Mouse (Mus musculus) embryonic fibroblast, embryonic 13.5 days (primary cell): ENCODE data around the gene Cphx3. TPM values are rescaled to one million over a fixed set of nuclear protein-coding genes. Genes with fewer than 3 reads are reported as not detected.
"Not testable (repeated sequence)": the region's sequence is repeated elsewhere in the genome, so short reads cannot be mapped to it uniquely, and the experiment has no call there.

Experiments
- H3K27ac ChIP-seq: 2 replicates; pipeline ENCODE4 v1.5.1; 2012; ENCODE audit warnings: low read length, control low read depth, inconsistent platforms; ENCODE audit not compliant: insufficient read depth
- H3K4me1 ChIP-seq: 2 replicates; pipeline ENCODE4 v1.6.1; 2011; ENCODE audit warnings: low read length; ENCODE audit not compliant: control insufficient read depth, insufficient read depth
- H3K4me3 ChIP-seq: 2 replicates; pipeline ENCODE4 v1.5.1; 2011; ENCODE audit warnings: mild to moderate bottlenecking, control low read depth, low read length; ENCODE audit not compliant: insufficient read depth
- polyA plus RNA-seq: library from polyadenylated mRNA; stranded (reverse); fragments of >200 nt; gene quantifications from 2 replicates; pipeline ENCODE4 v1.2.4, GENCODE M21; 2011; ENCODE audit warnings: low read depth; ENCODE audit not compliant: missing spikeins, insufficient read length

The Cphx3 gene
- polyA plus RNA-seq = not detected in 2 replicates

DNA sequence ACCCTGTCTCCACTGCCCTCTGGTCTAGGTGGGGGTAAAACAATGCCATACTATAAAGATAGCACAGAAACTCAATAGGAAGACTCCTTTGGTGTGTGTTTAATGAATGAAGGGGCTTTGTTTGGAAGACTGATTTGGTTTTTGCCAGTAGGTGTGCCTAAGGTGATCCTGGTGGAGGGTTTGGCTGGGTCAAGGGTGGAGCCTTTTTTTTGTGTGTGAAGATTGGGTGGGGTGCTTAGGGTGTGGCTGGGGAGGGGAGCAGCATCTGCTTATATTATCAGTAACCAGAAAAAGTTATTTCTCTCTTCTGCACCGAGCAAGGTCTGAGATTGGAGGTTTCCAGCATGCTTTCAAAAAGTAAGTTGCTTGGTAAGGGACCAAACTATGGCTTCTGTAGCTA lies at the start of gene Cphx3:
Cphx3 (plus strand) TSS at position 301 of the 400 bp plus-strand sequence.
- H3K4me3 ChIP-seq, H3K4me1 ChIP-seq, H3K27ac ChIP-seq: not testable (repeated sequence)

GRCm38 (mm10) chr14:26034364-26034763 lies 47.7 kb upstream of the Cphx3 start:
- not testable (repeated sequence) for H3K4me3 ChIP-seq, H3K4me1 ChIP-seq, H3K27ac ChIP-seq

DNA sequence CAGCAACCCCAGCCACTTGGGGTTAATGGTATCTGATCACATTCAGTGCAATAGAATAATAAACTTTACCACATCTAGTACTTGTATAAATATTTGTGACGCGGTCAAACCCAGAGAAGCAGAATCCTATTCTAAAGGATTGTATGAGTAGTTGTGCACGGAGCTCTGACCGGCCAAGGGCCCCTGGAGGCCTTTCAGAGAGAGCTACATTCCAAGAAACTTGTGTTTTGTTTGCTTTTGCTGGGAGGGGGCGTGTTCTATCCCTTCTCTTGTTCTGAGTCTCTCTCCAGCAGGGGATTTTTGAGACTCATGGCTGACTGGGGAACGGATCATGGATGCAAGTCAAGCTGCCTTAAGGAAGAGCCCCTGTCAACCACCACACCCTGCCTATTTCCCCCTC lies 46.7 kb upstream of the Cphx3 start:
- H3K4me1 ChIP-seq, H3K27ac ChIP-seq, H3K4me3 ChIP-seq: not testable (repeated sequence)

GRCm38 (mm10) chr14:26042611-26043010 lies 39.5 kb upstream of the Cphx3 start, which contains the start of gene Gm9780:
Gm9780 (minus strand) TSS chr14:26042711.
- not testable (repeated sequence) for H3K27ac ChIP-seq, H3K4me1 ChIP-seq, H3K4me3 ChIP-seq

GRCm38 (mm10) chr14:26045007-26045406 lies 37.1 kb upstream of the Cphx3 start:
- not testable (repeated sequence) for H3K27ac ChIP-seq, H3K4me3 ChIP-seq, H3K4me1 ChIP-seq

DNA sequence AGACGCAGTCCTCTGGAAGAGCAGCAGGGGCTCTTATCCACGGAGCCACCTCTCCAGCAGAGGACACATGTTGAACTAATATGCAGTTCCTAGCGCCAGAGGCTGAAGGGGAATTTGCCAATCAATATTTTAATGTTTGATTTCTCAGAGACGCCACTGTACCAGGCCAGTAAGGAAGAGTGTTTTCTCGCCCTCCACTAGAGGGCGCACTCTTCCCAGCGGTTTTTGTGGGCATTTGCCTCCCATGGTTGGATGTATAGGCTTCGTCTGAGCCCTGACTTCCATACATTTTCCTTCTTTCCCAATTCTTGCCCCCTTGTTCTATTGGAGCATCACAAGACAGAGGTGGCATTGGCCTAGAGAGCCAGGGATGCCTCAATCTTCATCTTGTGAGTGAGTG lies 35.1 kb upstream of the Cphx3 start:
- not testable (repeated sequence) for H3K4me3 ChIP-seq, H3K27ac ChIP-seq, H3K4me1 ChIP-seq

GRCm38 (mm10) chr14:26048767-26049166 lies 33.3 kb upstream of the Cphx3 start:
- H3K4me1 ChIP-seq, H3K27ac ChIP-seq, H3K4me3 ChIP-seq: not testable (repeated sequence)

DNA sequence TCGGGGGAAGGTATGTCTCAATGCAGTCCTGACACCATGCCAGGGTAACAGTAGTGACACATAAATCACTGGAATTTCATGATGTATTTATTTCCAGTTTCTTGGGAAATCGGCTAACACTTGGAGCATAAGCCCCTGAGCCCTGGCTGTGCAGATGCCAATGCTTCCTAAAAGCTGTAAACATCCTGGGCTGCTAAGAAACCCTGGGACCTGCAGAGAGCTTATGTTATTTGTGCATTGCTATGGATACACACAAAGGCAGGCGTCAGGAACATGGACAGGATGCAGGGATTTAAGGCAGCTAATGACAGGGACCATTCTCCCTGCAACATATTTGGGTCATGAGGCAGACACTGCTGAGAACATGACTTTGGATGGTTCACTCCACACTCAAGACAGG lies 23.9 kb upstream of the Cphx3 start:
- H3K27ac ChIP-seq, H3K4me3 ChIP-seq, H3K4me1 ChIP-seq: not testable (repeated sequence)

DNA sequence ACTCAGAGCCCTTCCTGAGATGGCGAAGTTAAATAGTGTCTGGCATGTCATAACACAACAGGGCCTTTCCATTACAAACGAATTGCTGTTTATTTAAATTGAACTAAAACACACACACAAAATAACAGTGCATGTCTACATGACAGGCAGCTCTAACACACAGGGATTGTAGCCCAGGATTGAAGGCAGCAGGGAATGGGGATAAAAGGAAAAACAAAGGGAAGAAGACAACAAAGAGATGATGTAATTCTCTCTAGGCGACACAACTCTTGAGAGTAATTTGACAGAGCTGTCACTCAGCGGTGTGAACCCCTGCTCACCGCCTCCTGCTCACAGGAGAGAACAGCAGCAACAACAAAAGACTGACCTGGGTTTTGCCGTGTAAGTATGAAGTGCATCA lies 22.7 kb upstream of the Cphx3 start:
- H3K4me1 ChIP-seq, H3K4me3 ChIP-seq, H3K27ac ChIP-seq: not testable (repeated sequence)

- not testable (repeated sequence) for H3K27ac ChIP-seq, H3K4me3 ChIP-seq, H3K4me1 ChIP-seq
Observed at GRCm38 (mm10) chr14:26066574-26067324, 15.3 kb upstream of the Cphx3 start.

DNA sequence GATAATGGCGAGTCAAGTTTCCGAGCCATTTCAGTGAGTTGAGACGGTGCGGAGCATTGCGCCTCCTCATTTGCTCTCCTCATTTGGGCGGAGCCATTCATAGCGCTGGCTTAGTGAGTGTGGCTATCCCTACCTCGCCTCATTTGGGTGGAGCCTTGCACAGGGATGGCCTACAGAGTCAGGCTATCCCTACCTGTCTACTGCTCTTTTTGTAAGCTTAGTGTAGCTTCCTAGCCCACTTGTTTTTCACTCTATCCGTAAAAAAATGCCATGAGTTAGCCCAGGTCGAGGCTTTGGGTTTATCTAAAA lies 14.8 kb upstream of the Cphx3 start, which contains the start of gene Tmem254c:
Tmem254c (minus strand) TSS at position 31 of the 309 bp plus-strand sequence.
- not testable (repeated sequence) for H3K27ac ChIP-seq, H3K4me3 ChIP-seq, H3K4me1 ChIP-seq

DNA sequence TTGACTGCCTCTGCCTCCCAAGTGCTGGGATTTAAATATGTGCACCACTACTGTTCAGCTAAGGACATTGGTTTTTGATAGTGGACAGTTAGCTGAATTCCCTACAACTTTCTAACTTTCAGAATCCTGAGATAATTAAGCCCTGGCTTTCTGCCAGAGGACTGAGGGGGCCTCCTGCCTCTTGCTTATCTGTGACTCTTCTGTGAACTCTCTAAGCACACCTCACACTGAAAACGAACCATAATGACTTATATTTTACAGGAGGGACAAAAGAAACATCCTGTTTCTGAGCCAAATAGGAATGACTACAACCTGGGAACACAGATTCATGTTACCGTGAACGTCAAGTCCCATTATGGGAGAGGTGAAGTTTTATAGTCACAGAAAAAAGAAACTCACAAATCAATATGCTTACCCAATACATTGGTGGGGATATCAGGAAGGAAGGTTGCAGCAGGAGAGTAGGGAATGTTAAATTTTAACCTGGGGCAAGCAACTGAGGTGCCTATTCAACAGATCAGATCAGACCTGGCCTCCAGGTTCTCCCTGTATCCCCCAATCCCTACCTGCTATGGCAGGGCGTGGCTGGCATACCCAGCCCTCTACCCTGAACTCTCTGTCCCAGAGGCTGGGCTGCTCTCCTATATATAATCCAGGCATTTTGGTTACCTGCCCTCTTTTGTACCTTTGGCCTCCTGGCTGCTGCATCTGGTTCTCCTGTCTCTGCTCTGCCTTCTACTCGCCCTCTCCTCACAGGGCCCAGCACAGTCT lies 5.3 kb upstream of the Cphx3 start:
- H3K4me1 ChIP-seq, H3K27ac ChIP-seq, H3K4me3 ChIP-seq: not testable (repeated sequence)

DNA sequence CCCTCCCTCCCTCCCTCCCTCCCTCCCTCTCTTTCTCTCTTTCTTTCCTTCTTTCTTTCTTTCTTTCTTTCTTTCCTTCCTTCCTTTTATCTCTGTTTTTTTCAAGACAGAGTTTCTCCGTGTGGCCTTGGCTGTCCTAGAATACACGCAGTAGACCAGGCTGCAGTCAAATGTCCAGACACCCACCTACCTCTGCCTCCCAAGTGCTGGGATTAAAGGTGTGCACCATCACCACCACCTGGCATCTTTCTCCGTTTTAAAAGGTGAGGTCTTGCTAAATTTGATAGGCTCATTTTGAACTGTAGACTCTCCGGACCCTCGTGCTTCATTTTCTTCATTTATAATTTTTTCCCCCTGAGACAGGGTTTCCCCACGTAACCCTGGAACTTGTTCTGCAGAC lies 881 bp upstream of the Cphx3 start, which contains the start of gene Cphx2:
Cphx2 (plus strand) TSS at position 301 of the 400 bp plus-strand sequence.
- not testable (repeated sequence) for H3K27ac ChIP-seq, H3K4me3 ChIP-seq, H3K4me1 ChIP-seq

DNA sequence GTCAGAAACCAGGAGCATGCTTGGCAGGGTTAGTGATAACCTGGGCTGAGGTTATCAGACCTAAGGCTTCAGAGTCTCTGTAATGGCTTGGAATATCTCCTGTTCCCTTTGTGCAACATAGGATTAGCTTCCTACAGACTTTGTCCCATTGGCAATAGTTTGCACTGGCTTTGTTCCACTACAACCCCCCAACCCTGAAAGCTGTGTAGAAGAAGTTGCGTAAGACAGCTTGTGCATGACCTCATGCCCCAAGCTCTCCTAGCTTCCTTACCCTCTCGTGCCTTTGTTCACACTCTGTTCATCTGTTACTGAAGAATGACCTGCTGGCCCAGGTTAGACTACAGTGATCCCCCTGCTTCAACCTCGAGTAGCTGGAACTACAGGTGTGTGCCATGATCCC lies 15.5 kb downstream of the Cphx3 start:
- not testable (repeated sequence) for H3K4me3 ChIP-seq, H3K27ac ChIP-seq, H3K4me1 ChIP-seq

DNA sequence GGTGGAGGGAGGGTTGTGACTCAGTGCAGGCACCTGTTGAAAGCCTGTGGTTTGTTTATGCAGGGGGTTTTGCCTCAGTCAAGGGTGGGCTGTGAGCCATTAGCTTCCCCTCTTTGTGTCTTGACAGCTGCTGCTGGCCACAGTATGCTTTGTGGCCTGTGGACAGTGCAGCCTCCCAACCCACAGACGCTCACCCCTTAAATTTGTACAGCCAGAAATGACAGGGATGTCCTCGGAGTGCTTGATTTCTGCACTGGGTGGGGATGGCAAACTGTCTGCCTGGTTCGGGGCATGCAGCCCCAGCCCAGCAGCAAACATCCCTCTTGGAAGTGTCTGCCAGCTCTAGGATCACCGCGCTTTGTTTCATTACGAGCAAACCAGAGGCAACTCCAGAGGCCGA lies 36.1 kb downstream of the Cphx3 start, which contains the start of gene Duxbl2:
Duxbl2 (plus strand) TSS at position 200 of the 400 bp plus-strand sequence.
- H3K4me1 ChIP-seq, H3K27ac ChIP-seq, H3K4me3 ChIP-seq: not testable (repeated sequence)

DNA sequence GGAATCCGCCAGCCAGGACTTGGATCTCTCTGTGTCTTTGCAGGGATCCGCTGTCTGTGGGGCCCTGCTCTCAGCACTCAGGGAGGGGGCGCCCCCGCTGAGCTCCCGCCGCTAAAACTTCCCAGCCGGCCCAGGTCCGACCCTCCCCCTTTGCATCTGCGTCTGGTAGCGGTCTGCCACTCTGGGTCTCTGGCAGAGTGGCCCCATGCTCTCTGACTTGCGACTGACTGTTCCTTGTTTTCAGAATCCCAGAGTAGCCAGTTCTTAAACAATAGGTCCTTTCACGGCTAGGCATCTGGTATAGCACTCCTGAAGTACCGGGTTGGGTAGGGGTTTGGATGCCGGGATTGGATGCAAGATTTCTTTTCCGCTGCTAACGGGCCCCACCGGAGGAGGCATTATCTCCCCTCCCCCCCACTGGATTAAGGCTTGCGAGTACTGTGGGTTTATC lies 36.5 kb downstream of the Cphx3 start:
- not testable (repeated sequence) for H3K4me1 ChIP-seq, H3K27ac ChIP-seq, H3K4me3 ChIP-seq
